Mouse (Mus musculus) liver, adult 2 months (tissue): ENCODE measurements at regions not wholly inside any gene's neighbourhood (a gene's known extent, or its start where the extent isn't known, plus 50 kb on each side); places are given as distances from the start of the nearest gene placed in this dataset.

Experiments
- DNase-seq: peaks from one replicate; pipeline ENCODE4 v3.0.0-alpha.2; 2011; ENCODE audit warnings: low read depth, low spot score; ENCODE audit errors: extremely low read depth
- H3K27ac ChIP-seq: fragments of 200-500 bp; replicated peaks from 2 replicates; pipeline ENCODE4 v1.5.1; 2012; ENCODE audit warnings: low read depth, mild to moderate bottlenecking, control low read depth, inconsistent platforms, low read length; ENCODE audit not compliant: insufficient read depth
- H3K27me3 ChIP-seq: fragments of 200-500 bp; 2 replicates; pipeline ENCODE4 v1.6.1; 2012; ENCODE audit warnings: mild to moderate bottlenecking, moderate library complexity, low read length, inconsistent platforms; ENCODE audit not compliant: control insufficient read depth, insufficient read depth
- H3K36me3 ChIP-seq: fragments of 200-500 bp; 2 replicates; pipeline ENCODE4 v1.6.1; 2012; ENCODE audit warnings: low read length, inconsistent platforms; ENCODE audit not compliant: control insufficient read depth, insufficient read depth
- H3K4me1 ChIP-seq: fragments of 200-500 bp; 2 replicates; pipeline ENCODE4 v1.6.1; 2011; ENCODE audit warnings: low read length; ENCODE audit not compliant: control insufficient read depth, insufficient read depth
- H3K4me3 ChIP-seq: fragments of 200-500 bp; 2 replicates; pipeline ENCODE4 v1.5.1; 2011; ENCODE audit warnings: low read depth, mild to moderate bottlenecking, control low read depth, low read length, moderate library complexity; ENCODE audit not compliant: insufficient read depth
- H3K79me2 ChIP-seq: fragments of 200-500 bp; 2 replicates; pipeline ENCODE4 v1.6.1; 2012; ENCODE audit warnings: inconsistent platforms, mild to moderate bottlenecking, low read length, moderate library complexity; ENCODE audit not compliant: control insufficient read depth, insufficient read depth
- H3K9ac ChIP-seq: fragments of 200-500 bp; 2 replicates; pipeline ENCODE4 v1.6.1; 2012; ENCODE audit warnings: low read depth, mild to moderate bottlenecking, control low read depth, inconsistent platforms, low read length
- CTCF ChIP-seq: fragments of 200-500 bp; IDR thresholded peaks from 2 replicates; pipeline ENCODE4 v1.5.1; 2011; ENCODE audit warnings: low read depth, low read length, control low read depth
- POLR2A ChIP-seq: fragments of 200-500 bp; IDR thresholded peaks from 2 replicates; pipeline ENCODE4 v1.6.1; 2011; ENCODE audit warnings: low read length, control low read depth; ENCODE audit not compliant: insufficient read depth; ENCODE audit errors: extremely low read depth
- WGBS: fragments of 180-500 bp; shearing (Covaris S2); methylation state at CpG from one replicate; pipeline ENCODE4 v1.1.7; 2018; 5-methylcytosine and 5-hydroxymethylcytosine counted together

- Histone ChIP-seq H3K27ac (no peak overlapping the region), H3K4me3 (no peak overlapping the region), H3K4me1 (no peaks in the 10 kb centered on the region), H3K79me2 (no peaks in the 10 kb centered on the region), H3K27me3 (no peaks in the 10 kb centered on the region), H3K9ac (no peak overlapping the region), H3K36me3 (no peaks in the 10 kb centered on the region)
- TF ChIP-seq CTCF (no peak), POLR2A (no peak)
- DNase-seq, result no peak
- WGBS, result 83% methylated on average over 9 of the region's 9 CpGs
Measured at GRCm38 (mm10) chr17:79968819-79969218, 72.9 kb upstream of the Atl2 start.

DNA sequence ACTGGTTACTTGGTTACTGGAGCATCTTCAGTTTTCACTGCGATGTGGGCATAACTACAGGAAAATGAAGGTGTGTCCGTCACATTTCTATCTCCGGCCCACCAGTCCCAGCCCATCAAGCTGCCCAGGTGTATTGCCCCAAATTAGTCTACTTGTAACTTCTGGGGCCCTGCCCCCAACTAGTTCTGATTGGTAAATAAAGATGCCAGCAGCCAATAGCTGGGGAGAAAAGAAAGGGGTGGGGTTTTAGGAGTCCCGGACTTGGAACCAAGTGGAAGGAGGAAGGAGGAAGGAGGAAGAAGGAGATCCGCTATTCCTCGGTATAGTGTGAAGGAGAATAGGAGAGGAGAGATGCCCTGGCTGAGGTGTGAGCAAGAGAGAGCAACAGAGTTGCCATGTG is 71.1 kb upstream of the Atl2 start:
- TF ChIP-seq POLR2A (no peak), CTCF (no peak)
- DNase-seq, result no peak
- 63% methylated on average over 6 of the region's 6 CpGs for WGBS
- Histone ChIP-seq H3K27ac (no peak overlapping the region), H3K79me2 (no peaks in the 10 kb centered on the region), H3K4me1 (no peaks in the 10 kb centered on the region), H3K27me3 (no peaks in the 10 kb centered on the region), H3K4me3 (no peak overlapping the region), H3K9ac (no peak overlapping the region), H3K36me3 (no peaks in the 10 kb centered on the region)

DNA sequence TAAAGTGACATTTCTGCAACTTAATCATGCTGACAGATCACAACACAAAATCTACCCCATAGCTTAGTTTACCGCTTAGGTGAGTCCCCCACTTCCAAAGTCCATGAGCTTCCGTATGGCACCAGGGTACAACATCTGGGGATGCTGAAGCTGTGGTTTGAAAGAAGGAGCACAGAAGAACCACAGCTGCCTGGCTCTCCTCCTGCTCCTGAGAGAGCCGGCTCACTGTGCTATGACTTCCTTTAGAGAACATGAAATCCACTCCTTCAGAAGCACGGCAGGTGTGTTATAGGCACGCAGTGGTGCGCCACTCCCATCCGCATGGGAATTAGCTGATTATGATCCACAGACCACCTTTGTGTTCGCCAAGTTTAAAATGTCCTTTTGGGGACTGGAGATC is 69.7 kb upstream of the Atl2 start:
- no peaks in the 10 kb centered on the region for H3K27me3 ChIP-seq

DNA sequence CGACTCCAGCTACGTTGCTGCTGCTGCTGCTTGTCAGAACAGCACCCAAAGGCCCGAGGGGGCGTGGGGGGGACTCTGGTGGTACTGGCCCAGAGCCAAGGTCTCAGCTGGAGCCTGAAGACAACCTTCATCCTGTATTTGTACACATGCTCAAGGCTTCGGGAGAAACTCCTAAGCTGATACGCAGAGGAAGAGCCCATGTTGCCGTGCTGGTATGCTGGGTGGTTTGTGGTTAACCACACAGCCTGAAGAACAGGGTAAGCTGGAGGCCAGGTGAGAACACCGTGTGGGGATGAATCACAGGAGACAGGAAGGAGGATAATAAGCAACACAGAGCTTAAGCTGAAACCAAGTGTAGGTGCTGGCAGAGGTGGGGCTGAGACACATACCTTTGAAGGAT is 68.9 kb upstream of the Atl2 start:
- WGBS, result 84% methylated on average over 8 of the region's 8 CpGs
- Histone ChIP-seq H3K36me3 (no peaks in the 10 kb centered on the region), H3K27ac (no peak overlapping the region), H3K9ac (no peak overlapping the region), H3K79me2 (no peaks in the 10 kb centered on the region), H3K27me3 (no peaks in the 10 kb centered on the region), H3K4me3 (no peak overlapping the region), H3K4me1 (no peaks in the 10 kb centered on the region)
- TF ChIP-seq CTCF (no peak), POLR2A (no peak)
- no peak for DNase-seq

More for the DNA sequence above, 69.7 kb upstream of the Atl2 start:
- no peak for DNase-seq
- Histone ChIP-seq H3K36me3 (no peaks in the 10 kb centered on the region), H3K9ac (no peak overlapping the region), H3K79me2 (no peaks in the 10 kb centered on the region), H3K4me1 (no peaks in the 10 kb centered on the region), H3K27ac (no peak overlapping the region), H3K4me3 (no peak overlapping the region)
- 94% methylated on average over 8 of the region's 8 CpGs for WGBS
- no peak for TF ChIP-seq CTCF
- no peak for TF ChIP-seq POLR2A

DNA sequence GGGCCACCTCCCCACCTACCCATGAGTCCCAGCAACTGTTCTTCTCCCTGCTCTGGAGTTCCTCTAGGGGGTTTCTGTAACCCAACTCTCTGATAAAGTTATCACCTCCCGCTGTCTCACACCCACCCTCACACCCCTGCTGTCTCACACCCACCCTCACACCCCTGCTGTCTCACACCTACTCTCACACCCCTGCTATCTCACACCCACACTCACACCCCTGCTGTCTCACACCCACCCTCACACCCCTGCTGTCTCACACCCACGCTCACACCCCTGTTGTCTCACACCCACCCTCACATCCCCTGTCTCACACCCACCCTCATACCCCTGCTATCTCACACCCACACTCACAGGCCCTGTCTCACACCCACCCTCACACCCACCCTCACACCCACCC is 67.4 kb upstream of the Atl2 start:
- no peak for DNase-seq

GRCm38 (mm10) chr17:79961391-79961790 is 65.5 kb upstream of the Atl2 start:
- DNase-seq, result no peak
- Histone ChIP-seq H3K4me3 (no peak overlapping the region), H3K36me3 (no peaks in the 10 kb centered on the region), H3K9ac (no peak overlapping the region), H3K27ac (no peak overlapping the region), H3K79me2 (no peaks in the 10 kb centered on the region), H3K27me3 (no peaks in the 10 kb centered on the region), H3K4me1 (no peaks in the 10 kb centered on the region)
- no peak for TF ChIP-seq CTCF
- TF ChIP-seq POLR2A, result no peak
- WGBS, result 33% methylated on average over 9 of the region's 9 CpGs

More for the DNA sequence above, 67.4 kb upstream of the Atl2 start:
- no peaks in the 10 kb centered on the region for H3K79me2 ChIP-seq
- 88% methylated on average over 2 of the region's 2 CpGs for WGBS
- no peak overlapping the region for H3K4me3 ChIP-seq
- H3K36me3 ChIP-seq, result no peaks in the 10 kb centered on the region
- H3K4me1 ChIP-seq, result no peaks in the 10 kb centered on the region
- no peaks in the 10 kb centered on the region for H3K27me3 ChIP-seq
- H3K27ac ChIP-seq, result no peak overlapping the region
- no peak overlapping the region for H3K9ac ChIP-seq
- TF ChIP-seq CTCF (no peak), POLR2A (no peak)
